Mouse (Mus musculus) ES-Bruce4 (cell line): Measurements from ENCODE around the gene Zfp710.

Experiments
- CTCF ChIP-seq: IDR thresholded peaks from one replicate; pipeline ENCODE4 v1.8.1; 2011; ENCODE audit warnings: low read depth, low read length
- POLR2A ChIP-seq: IDR thresholded peaks from one replicate; pipeline ENCODE4 v1.8.1; 2011; ENCODE audit warnings: low read length; ENCODE audit not compliant: insufficient read depth

GRCm38 (mm10) chr7:80047041-80047440 is 22.4 kb downstream of the Zfp710 start:
- TF ChIP-seq POLR2A (no peak), CTCF (no peak)
